Mouse (Mus musculus): Measurements from ENCODE around the gene Zfhx3.

GRCm38 (mm10) chr8:108648993-108649392 is 706.5 kb downstream of the Zfhx3 start:
- no peak for TF ChIP-seq CTCF (IDR thresholded peaks at IDR 0.05; ENCODE audit: low read depth, low read length)
- TF ChIP-seq POLR2A (IDR thresholded peaks at IDR 0.05; ENCODE audit: extremely low read depth, insufficient read depth, low read length) = no peak
